Mouse (Mus musculus): ENCODE measurements around the gene Gpam.
"Not testable (repeated sequence)": the region's sequence is repeated elsewhere in the genome, so short reads cannot be mapped to it uniquely, and the experiment has no call there.

The Gpam gene

DNA sequence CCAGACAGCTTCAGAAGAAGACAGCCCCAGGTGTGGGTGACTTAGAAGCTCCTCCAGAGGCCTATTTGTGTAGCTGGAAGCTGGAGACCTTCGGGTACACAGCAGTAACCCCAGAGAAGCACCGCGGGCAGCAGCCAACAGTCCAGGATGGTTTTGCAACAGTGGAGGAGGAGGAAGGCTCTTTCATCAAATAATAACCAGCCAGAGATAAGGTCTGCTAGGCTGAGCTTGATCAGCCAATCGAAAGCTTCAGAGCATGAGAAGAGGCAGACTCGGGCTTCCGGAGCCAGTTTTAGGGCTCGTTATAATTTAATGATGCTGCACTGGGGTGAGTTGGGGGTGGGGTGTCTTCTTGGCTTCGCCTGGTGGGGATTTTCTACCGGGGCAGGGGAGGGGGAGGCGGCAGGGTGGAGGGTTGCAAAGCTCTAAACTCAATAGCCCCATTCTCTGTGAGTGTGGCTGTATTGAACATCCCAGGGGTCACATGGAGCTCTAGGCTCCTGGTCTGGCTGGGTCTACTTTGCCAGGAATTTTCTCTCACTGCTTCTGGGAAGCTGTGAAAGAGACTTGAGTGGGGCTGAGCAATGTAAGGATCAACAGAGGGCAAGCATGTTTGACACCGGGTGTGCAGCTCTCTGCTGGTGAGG, at the start of gene Gpam:
Gene Gpam, minus strand, starts transcription at position 167 of the 647 bp plus-strand sequence.
- peak; percentile 59 for DNase-seq

DNA sequence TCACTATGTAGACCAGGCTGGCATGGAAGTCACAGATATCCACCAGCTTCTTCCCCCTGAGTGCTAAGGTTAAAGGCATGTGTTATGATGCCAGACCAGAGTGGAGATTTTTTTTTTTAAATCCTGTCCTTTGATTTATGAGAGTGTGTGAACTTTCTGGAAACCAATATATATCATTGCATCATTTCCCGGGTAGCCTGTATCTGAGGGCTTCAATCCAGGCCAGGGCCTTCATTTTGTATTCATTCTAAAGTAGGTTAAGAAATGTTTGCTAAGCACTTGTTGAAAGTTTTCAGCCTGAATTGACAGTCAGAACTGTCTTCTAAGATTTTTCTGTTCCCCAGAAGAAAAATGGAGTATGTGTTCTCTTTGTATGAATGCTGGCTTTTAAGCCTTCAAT, 44.5 kb upstream of the Gpam start:
- DNase-seq = no peak

DNA sequence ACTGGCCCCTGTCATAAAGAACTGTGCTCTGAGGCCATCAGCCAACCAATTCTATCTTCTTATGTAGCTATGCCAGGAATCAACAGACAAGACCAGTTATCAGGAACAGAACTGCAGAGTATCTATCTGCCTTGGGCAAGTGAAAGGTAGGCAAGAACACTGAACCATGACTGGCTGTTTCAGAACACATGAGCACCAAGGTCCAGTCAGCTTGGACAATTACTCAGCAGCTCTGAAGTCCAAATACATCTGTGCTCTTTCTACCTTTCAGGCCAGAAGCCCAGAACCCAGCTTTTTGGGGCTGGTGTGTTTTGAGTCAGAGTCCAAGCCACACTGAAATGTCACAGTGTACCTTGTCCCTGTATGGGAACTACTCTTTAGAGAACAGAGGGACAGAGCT, 43.4 kb upstream of the Gpam start:
- DNase-seq = no peak

DNA sequence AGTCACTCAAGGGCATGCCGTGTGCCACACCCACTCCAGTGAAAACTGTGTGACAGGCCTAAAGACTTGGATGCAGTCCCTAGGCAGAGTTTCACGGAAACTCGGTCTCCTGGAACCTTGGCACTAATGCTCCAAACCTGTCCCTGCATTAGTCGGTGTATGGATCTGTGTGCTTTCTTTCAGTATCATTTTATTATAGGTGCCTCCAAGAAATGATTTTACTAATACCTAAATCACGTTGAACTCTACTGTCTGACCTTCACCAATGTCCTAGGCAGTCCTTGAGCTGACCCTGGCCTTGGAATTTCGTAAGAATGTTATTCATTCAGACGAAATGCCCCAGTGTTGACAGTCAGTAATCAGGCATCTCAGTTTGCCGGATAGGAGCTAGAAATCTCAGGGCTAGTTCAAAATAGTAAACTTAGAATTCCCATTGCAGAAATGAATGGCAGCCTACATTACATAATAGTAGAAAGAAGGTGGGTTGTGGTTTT, 42.2 kb upstream of the Gpam start:
- not testable (repeated sequence) for DNase-seq

DNA sequence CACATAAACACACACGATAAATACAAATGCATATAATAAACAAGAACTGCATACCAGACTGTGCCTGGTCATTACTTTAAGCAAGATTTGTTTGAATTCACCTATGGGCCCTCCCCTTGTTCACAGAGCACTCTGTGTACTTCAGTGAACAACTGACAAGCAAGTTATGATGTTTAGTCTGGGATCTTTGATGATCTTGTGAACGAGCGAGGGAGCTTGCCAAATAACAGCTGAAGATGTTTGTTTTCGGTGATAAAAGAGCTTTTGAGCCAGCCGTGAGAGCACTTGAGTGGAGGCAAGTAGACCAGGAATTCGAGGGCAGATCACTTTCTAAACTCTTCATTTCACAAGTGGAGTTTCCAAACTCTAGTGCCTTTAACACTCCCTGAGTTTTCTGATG, 41.3 kb upstream of the Gpam start:
- peak; percentile 88 for DNase-seq

DNA sequence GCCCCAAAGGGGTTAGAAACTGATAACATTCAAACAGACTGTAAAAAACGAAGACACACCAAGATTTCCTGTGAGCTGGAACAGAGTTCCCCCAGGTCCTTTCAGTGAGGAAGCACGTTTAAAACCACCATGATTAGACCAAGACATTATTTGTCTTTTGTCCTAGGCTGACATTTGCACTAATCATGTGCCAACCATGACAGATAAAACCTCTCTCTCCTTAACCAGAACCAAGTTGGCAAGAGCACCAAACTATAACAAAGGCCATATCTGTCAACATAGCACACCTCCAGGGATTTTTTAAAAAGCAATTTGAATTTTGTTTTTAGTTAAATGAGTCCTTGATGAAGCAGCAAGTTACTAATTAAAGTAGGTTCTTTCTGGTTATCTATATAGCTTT, 40.7 kb upstream of the Gpam start:
- DNase-seq = no peak

DNA sequence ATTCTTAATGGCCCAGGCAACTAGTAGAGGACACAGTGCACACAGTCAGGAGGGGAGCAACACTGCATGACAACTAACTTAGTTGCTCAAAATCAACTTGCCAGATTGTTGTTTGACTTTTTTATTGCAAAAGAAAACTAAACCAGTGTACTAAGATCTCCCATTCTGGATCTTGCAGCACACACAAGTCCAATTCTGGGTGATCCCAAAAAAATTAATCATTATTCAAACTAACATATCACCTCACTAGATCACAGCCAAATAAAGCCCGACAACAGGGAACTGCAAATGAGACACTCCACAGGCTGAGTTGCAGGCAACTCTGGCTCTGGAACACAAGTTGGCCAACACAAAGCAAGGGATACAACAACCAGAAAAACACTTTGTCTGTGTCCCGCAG, 39.7 kb upstream of the Gpam start:
- DNase-seq = no peak

DNA sequence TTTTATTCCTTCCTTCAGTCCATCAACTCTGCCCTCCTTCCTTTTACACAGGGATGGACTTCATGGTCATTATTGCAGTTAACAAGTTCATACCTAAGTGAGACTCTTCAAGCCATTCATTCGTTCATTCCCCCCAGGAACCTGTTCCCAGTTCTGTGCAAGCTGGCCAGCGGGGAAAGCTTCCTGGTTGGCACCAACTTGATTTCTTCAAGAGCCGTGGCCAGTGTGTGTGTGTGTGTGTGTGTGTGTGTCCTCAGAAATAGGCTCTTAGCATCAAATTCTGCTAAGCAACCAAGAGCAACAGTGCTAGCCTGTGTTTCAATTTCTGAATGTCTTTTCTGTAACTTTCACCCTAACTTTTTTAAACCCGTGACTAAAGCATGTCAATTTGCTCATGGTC, 38.9 kb upstream of the Gpam start:
- peak; percentile 78 for DNase-seq

DNA sequence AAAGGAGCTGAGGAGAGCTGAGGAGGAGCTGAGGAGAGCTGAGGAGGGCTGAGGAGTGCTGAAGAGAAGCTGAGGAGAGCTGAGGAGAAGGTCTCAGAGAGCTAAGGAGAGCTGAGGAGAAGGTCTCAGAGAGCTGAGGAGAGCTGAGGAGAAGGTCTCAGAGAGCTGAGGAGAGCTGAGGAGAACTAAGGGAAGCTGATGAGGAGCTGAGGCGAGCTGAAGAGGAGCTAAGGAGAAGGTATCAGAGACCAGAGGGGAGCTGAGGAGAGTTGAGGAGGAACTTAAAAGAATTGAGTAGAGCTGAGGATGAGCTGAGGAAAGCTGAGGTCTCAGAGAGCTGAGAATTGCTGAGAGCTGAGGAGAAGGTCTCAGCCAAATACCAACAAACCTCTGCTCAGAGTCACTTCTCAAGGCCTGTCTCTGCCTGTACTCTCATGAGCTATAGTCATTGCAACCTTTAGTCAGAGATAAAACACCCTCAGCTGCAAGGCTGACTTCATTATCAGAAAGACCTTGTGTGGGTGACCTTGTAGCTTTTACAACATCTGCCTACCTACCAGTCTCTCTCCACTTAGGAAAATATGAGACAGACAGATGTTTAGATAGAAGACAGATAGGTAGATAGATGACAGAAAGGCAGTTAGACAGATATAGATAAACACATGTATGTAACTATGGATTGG, 38.3 kb upstream of the Gpam start:
- DNase-seq = no peak

DNA sequence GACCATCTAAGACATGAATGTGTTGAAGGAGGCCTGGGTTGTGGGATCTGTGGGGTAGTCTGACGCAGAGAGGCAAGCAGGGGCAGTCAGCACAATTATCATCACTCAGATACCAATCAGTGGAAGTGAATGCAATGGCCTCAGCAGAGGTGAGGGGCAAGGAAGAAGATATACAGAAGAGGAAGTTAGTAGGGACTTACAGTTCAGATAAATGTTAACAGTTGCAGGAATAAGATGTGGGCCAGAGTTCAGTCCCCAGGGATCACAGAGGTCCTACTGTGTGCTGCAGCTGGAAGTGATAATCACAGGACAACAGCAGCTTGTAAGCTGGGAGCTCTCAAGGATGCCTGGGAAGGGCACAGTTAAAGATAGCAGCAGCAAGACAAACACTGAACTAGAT, 37.1 kb upstream of the Gpam start:
- DNase-seq = no peak

DNA sequence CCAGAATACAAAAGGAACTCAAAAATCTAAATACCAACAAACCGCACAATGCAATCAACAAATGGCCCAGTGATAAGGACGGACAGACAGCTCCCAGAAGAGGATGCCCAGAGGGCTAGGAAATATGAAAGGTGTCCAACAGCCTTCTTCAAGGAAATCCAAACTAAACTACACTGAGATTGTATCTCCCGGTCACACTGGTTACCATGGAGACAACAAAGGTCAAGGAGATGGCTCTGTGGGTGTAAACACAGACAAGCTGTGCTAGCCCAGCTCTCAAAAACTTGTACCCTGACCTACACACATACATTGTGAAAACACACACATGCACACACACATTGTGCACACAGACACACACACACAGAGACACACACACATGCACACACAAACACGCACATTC, 35.2 kb upstream of the Gpam start:
- DNase-seq = no peak

DNA sequence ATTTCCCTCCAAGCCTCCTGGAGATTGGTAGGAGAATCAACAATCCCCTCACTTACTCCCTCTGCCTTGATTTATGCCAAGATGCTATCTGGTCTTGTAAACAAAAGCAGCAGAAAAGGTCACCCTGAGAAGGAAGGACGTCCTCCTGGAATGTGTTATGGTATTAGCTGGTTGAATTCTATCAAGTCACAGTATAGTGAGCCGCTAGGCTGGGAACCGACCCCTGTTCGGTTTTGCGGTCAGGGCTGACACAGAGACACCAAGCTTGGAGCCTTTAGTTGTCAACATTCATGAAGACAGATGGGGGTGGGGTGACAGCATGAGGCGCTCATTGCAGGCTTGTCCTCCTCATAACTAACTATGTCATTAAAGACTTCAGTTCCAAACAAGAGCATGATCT, 32.8 kb upstream of the Gpam start:
- no peak for DNase-seq

DNA sequence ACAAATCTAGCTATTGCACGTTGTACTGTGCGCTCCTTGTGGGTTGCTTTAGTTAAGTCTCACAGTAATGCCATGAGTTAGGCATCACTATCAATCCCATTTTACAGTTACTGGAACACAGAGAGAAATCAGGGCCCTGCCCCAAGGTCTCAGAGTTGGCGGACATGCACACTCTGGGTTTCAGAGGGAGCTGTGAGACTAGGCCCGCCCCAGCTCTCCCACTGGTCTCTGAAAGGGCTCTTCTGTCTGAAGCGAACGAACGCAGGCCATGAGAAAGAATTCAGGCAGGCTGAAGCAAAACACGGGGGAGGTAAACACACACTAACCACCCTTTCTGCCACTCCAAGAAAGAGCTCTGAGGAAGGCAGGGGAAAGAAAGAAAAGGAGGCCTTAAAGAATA, 31.6 kb upstream of the Gpam start:
- DNase-seq = no peak

DNA sequence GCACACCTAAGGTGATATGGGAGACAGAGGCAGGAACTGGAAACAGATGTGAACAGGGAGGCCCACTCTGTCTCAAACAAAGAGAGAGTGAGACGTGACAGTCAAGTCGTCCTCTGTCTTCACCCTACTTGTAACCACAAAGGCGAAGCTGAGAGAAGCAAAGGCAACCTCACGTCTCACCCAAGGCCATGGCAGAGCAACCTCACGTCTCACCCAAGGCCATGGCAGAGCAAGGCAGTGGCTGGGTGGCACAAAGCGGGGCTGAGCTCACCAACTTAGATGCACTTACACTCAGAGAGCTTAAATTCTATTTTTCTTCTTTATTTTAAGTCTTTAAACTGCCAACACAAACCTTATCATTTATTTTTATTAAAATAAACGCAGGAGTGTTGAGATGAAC, 30.0 kb upstream of the Gpam start:
- DNase-seq = no peak

DNA sequence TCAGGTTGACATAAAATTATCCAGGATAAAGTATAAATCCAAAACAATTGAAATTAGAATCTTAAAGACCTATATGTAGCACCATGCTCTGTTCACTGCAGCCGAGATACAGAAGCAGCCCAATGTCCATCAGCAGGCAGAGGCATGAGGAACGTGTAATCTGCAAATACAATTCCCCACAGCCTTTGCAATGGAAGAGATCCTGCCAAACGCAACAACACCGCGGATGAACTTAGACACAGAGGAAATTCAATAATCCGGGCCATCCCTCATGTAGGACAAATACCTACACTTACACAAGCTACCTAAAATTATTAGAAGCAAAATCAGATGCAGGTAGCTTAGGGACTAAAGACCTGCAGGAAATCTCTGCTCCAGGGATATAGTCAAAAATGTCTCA, 25.9 kb upstream of the Gpam start:
- DNase-seq = no peak

DNA sequence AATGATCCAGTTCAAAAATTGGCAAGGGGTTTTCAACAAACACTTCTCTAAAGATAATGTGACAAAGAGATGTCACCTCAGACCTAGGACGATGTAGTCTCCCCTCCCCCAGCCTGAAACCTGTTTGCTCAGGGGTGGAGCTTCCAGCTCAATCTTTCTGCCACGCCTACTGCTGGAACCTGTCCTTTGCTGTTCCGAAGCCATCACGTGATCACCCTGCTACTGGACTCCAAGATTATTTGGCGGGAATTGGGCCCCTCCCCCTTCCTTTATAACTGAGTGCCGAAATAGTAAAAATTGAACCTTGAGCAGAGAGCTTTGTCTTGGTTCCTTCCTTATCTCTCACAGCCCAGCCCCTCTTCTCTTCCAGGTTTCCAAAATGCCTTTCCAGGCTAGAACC, 25.2 kb upstream of the Gpam start:
- not testable (repeated sequence) for DNase-seq

DNA sequence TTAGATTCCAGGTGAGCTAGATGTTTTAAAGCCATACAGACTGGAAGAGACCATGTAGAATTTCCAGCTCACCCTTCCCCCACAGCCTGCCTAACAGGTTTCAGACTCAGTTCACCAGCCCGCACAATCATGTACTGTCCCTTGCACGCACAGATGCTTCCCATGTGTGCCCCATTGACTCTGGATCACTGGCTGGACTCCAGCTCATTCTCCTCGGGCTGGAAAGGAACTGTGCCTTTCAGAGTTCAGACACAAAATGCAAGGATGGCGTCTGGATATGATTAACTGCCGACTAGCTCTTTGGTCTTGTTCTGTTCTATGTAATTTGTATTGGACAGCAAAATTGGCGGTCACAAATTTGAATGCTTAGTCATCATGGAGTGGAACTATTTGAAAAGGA, 22.6 kb upstream of the Gpam start:
- no peak for DNase-seq

DNA sequence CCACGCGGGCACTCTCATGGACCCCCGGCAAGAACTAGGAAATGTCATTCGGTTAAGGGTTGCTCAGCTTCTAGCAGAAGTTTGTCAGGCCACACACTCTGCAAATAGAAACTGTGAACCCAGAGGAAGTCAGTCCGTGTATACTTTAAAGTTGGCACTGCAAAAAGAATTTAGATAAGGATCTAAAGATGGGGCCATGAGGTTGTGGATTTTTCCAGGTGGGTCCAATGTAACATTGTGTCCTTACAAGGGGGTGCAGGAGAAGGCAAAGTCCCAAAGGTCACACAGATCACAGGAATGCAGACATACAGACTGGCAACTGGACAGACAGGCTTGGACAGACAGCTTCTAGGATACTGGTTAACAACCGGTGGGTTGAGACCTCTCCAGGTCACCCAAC, 21.1 kb upstream of the Gpam start:
- no peak for DNase-seq

DNA sequence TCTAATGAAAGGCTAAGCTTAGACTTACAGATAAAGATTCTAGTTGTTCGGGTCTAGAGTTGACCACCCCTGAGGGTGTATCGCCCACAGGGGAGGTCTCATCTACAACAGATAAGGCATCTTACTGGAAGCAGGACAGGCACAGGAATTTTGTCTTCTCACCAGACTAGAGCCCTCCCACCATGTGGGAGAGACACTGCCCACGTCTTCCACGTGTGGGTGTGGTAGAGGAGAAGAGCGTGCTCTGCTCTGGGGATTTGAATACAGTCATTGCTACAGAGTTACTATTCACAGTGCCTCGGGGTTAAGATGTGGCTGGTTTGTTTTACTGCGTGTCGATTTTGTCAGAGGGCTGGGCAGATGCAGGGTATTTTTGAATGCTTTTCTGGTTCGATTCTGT, 20.5 kb upstream of the Gpam start:
- DNase-seq = no peak

DNA sequence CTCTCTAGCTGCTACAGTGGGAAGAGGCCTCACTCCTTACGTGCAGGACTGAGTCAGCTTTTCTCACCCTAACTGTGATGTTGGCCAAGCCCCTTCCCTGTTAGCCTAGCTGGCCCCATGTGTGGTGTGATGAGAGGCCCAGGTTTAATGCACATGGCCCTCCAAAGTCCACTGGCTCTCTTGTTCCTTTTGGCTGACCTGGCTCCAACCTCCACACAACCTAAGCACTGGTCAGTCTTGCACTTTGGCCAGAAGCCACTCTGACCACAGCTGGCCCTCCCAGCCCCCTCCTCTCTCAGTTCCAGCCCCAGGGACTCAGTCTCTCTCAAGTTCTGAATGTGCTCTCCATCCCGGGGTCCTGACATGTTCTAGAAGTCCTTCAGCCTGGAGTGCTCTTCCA, 18.1 kb upstream of the Gpam start:
- no peak for DNase-seq

DNA sequence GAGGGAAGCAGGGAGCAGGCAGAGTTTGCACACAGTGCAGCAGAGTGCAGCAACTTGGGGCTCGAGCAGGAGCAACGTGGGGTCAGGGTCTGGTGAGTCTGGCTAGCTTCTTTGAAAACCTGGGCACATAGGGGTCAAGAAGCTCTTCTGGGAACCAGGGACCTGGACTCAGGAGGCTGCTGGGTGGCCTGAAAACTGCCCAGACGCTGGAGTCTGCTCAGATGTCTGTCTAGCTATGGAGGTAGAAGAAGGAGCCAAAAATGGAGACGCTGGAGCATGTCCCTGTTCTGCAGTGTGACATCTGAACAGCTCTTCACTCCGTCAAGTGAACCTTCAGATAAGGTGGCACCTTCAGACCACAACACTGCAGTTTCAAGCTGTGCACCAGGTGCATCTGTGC, 17.7 kb upstream of the Gpam start:
- no peak for DNase-seq

DNA sequence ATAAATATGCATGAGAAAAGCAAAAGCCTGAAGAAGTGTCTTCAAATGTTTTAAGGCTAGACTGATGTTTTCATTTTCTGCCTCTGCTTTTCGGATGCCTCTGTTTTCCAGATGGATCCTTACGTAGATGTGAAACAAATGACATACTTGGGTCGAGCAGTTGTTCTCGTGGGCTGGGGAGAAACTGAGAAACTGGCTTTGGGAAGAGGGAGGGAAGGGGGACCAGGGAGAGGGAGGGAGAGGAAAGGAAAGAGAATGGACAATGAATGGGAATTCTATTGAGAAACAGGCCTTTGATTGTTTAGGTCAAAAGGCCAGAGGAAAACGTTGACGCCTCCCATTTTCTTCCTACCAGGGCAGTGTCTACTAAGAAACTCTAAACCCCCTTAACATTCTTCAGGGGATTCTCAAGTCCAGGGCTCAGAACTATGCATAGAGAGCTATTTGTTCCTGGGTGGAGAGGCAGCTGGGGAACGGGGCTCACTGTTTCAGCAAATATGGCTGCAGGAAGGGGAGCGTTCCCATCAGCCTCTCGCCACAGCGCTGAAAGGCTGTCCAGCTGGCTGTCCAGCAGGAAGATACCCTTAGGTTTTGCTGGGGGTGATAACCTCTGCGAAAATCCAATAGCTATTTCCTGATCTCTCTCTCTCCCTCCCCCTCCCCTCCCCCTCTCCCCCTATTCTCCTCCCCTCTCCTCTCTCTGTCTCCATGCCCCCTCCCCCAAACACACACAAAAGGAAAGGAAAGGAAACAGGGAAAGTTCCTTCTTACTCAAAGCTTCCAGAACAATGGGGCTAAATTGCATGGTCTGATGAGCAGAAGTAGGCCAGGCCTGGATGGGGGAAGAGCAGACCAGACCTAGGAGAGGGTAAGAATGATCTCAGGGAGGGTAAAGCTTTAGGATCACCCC, 16.6 kb upstream of the Gpam start:
- no peak for DNase-seq

DNA sequence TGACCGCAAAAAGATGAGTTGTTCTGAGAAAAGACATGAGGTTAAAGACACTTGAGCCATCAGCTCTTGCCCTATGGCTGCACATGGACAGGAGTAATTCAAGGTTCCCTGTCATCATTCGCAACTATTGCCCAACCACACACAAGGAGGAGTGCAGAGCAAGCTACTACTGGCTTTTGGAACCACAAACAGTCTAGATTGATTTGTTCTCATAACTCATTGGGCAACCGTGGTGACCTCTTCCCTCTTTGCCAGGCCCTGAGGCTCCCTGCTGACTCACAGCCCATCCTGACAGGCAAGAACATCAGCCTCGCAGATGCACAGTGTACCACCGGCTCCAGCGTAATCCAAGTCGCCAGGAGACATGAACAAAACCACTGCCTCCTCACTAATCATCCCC, 12.3 kb upstream of the Gpam start:
- DNase-seq = peak; percentile 75

DNA sequence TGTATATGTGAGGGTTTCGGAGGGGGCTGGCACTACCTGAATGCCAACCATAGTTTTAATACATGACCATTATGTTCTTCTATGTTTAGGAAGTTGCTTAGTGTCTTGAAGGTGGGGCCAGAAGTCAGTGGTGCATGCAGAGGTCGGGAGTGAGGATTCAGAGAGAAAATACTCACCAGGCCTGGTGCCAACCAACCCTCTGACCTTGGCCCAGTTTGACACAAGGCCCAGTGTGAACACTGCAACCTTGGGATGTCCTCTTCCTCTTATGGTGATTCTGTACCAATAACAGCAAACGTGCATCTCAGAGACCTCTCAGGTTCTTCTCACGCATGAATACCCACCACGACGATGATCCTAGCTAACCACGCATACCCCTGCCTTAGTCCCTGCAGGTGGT, 11.5 kb upstream of the Gpam start:
- no peak for DNase-seq
